Mouse (Mus musculus) G1E-ER4 (cell line): ENCODE data around the gene Olfr370. TPM values are rescaled to one million over a fixed set of nuclear protein-coding genes. Genes with fewer than 3 reads are reported as not detected.

Experiments used
- GATA1 ChIP-seq: IDR thresholded peaks from one replicate; pipeline ENCODE4 v1.8.0; 2012; ENCODE audit warnings: low read length, inconsistent platforms
- polyA plus RNA-seq: library from polyadenylated mRNA; stranded (reverse); fragments of >175 nt; gene quantifications from 2 replicates; pipeline ENCODE4 v1.2.3, GENCODE M21; 2012

Olfr370 gene
- polyA plus RNA-seq, 1 experiment, result not detected

DNA sequence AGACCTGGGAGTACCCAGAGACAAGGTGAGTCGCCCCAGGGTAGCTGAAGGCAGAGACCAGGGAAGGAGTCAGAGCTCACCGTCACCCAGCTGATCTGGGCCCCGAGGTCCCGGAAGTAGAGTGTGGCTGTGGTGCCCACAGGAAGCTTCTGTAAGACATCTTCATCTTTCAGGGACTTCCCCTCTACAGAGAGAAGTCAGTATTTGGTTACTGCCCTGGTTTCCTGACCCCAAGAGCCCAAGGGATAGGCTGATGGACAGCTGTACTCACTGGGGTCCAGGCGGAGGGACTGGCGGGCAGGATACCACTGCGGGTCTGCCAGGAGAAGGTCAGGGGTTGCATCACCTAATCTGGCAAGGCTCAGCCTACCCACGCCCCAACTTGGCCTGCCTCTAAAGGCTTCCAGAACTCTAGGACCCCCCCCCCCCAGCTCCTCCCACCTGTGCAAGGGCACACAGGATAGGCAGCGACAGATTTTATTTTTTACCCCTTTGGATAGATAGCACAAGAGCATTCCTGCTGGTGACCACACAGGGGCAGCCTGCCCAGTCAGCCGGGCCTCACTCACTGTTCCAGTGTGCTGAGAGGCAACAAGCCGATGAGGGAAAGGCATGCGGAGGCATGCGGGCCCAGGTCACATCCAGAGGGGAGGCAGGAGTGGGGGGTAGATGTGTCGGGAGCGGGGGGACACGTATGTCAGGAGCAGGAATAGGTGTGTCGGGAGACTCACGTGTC lies 37.7 kb downstream of the Olfr370 start:
- TF ChIP-seq GATA1, result no peak

GRCm38 (mm10) chr8:83574631-83575315 lies 39.2 kb downstream of the Olfr370 start:
- TF ChIP-seq GATA1, result no peak

DNA sequence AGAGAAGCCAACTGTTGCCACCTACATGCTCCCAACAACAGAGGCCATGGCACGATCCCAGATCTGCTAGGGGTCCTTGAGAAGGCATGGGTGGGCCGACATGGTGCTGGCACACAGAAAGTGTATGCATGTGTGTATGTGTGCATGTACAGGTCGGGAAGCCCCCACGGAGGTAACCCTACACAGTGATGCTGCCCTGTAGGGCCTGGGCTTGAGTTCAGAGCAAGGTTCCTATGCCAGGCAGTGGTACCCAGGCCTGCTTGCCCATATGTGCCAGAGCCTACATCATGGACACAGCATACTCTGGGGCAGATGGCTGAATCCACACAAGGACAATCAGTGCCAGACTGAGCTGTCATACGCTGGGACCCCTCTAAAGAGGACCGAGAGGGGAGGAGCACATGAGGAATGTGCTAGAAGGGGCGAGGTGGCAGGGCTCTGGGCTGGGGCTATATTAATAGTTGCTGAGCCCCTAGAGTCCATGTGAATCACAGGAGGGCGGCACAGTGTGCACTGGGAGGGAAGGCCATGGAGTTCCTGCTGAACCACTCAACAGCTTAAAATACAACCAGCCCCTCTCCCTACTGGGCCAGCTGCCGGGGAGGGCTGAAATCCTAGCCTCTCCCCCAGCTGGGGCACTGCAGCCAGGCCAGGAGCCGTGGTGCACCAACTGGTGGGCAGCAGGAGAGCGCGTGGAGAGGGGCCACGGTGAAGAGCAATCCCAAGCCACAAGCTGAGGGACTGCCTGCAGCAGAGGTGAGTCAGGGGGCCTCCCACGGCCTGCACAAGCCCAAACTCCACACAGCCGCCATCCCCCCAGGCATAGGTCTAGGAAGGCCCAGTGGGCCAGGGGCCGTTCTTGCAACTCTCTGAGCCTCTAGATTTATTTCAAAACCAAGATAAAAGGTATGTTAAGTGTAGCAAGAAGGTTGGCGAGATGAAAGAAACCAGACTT lies 40.3 kb downstream of the Olfr370 start:
- no peak for TF ChIP-seq GATA1

DNA sequence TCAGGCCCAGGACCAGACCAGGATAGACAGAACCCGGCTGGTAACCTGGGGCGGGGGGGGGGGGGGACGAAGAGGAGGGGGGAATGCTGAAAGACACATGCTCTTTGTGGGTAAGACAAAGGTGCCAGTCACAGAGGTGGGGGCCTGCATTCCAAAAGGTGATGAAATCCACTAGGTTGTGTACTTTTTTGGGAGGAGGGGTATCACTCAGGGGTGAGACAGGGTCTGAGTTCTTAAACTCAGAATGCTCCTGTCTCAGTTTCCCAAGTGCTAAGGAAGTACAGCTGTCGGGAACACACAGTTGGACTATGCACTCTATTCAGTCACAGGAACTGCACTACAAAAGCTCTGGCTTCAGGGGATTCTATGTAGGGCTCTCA lies 40.9 kb downstream of the Olfr370 start:
- no peak for TF ChIP-seq GATA1

DNA sequence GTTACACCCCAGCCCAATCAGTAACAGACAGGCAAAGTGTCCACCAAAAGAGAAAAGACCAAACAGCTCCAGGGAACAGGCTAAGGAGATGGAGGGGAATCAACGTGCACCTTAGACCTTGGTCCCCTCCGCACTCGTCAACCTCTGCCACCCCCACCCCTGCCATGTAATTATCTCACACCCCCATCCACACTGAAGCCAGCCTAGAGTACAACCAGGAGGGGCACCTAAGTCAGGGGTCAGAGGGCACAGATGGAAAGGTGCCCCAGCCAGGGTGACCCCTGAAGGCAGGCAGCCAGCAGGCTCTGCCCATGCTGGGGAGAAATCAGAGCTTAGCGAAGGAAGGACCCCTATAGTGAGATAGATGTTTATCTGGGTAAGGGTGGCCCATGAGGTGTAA lies 41.3 kb downstream of the Olfr370 start:
- no peak for TF ChIP-seq GATA1

- no peak for TF ChIP-seq GATA1
These were observed 41.8 kb downstream of the Olfr370 start for GRCm38 (mm10) chr8:83577384-83577791.

DNA sequence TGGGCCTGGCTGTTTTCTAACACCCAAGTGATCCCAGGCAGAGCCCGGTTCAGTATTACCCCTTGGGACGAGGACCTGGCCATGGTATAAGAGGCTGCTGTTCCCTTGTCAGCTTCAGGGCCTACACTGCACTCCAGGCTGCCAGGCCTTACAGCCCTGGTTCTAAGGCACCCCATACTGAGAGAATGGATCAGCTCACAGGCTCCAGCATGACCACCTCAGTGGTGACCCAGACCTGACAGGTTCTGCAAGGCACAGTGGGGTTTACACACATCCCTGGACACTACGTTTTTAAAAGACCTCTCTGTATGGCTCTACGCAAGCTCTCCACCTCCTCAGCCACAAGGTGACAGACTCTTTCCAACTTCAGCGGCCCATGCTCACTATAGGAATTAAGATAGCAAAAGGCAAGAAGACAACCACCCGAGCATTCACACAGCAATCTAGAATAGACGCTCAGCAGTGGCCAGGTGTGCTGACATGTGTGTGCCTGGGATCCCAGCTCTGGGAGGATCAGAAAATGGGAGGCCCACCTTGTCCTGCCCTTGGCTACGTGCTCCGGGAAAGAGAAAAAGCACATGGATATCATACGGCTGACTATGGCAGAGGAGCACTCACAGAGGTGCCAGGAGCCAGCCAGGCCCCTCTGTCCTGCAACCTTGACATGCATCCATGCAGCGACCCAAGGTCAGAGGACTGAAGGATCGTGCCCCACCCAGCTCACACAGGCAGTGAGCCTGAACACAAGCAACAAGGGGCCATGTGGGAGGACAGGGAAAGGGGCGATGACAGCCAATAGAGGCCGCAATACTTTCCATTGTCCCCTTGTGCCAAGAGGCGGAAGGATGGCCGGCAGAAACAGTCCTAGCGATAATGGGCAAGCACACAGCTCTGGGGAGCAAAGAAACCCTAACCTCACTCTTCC lies 42.8 kb downstream of the Olfr370 start:
- no peak for TF ChIP-seq GATA1

- TF ChIP-seq GATA1, result no peak
These were observed 44.1 kb downstream of the Olfr370 start for GRCm38 (mm10) chr8:83579676-83580075.

DNA sequence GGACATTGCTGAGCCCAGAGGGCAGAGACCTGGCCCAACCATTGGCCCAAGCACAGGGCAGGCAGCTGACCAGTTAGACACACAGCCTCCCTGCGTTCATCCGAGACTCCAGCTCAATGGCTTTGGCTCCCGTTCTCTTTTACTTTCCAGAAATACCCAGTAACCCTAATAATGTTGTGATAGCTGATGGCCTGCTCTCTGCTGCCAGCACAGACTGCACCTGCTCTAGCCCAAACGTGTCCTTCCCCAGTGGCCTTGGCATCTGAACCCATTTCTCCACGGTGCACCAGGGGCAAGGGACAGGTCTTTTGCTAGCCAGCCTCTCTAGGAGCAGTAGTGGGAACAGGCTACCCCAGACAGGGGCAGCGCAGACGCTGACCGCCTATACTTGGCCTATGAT lies 45.2 kb downstream of the Olfr370 start:
- TF ChIP-seq GATA1, result no peak

- no peak for TF ChIP-seq GATA1
These were observed 46.6 kb downstream of the Olfr370 start for GRCm38 (mm10) chr8:83582226-83582625.

- no peak for TF ChIP-seq GATA1
These were observed 47.7 kb downstream of the Olfr370 start for GRCm38 (mm10) chr8:83583236-83583635.

- no peak for TF ChIP-seq GATA1
These were observed 49.2 kb downstream of the Olfr370 start for GRCm38 (mm10) chr8:83584771-83585170.

GRCm38 (mm10) chr8:83585333-83585732 lies 49.8 kb downstream of the Olfr370 start:
- no peak for TF ChIP-seq GATA1

GRCm38 (mm10) chr8:83587644-83588043 lies 52.1 kb downstream of the Olfr370 start:
- TF ChIP-seq GATA1, result no peak

DNA sequence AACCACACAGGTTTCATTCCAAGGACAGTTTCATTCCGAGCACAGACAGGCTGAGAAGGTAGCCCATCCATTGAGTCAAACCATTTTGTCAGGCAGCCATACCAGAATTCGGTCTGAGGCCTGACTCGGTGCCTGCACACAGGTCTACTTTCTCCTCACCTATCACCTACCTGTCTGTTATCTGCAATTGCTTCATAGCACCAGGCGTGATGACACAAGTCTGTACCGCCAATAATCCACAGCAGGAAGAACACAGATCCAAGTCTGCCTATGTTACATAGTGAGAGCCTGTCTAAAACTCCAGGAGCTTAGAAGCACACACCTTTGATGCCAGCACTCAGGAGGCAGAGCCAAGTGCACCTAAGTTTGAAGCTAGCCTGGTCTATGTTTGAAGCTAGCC lies 53.3 kb downstream of the Olfr370 start:
- TF ChIP-seq GATA1, result no peak
